Mouse (Mus musculus) heart, adult 2 months (tissue): ENCODE measurements around the gene Xylt2.

Experiments
- CTCF ChIP-seq: fragments of 200-600 bp; IDR thresholded peaks from 2 replicates; pipeline ENCODE4 v1.8.1; 2022; ENCODE audit warnings: antibody characterized with exemption, mild to moderate bottlenecking, moderate library complexity
- EP300 ChIP-seq: fragments of 200-500 bp; IDR thresholded peaks from 2 replicates; pipeline ENCODE4 v1.6.1; 2011; ENCODE audit warnings: low read depth, low read length, control low read depth; ENCODE audit not compliant: insufficient read depth
- POLR2A ChIP-seq: fragments of 200-500 bp; IDR thresholded peaks from 2 replicates; pipeline ENCODE4 v1.6.1; 2011; ENCODE audit warnings: mild to moderate bottlenecking, low read depth, low read length, control low read depth; ENCODE audit not compliant: insufficient read depth

DNA sequence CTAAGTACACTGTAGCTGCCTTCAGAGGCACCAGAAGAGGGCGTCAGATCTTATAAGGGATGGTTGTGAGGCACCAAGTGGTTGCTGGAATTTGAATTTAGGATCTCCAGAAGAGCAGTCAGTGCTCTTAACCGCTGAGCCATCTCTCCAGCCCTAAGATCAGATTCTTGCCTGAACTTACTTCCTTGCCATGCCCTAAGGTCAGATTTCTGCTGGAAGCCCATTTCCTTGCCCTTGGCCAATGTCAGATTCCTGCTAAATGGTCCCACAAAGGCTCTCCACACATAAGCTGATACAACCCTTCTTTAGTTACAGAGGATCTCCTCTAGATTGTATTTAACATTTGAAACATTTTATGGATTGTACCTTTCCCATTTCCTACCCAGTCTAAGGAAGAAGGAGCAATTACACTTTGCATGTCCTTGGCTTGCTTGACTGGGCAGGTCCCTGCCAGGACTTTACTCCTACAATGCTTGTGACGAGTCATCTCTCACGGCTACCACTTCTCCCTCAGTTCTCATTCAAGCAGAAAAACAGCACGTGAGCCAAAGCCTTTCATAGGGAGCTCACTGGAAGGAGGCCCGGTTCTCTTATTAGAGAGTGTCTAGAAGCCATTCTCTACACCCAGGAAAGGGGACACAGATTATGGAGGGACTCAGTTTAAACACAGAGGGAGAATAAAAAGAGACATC, 56.4 kb downstream of the Xylt2 start:
- TF ChIP-seq CTCF (no peak), POLR2A (no peak), EP300 (no peak)
